Mouse (Mus musculus): Measurements from ENCODE around the gene Sema6b. TPM values are rescaled to one million over a fixed set of nuclear protein-coding genes. Genes with fewer than 3 reads are reported as not detected.
A peak's percentile ranks its signal among the peaks of the same experiment; 100 is the strongest.

Gene Sema6b
- polyA plus RNA-seq, 1 experiment = 1.4 TPM

GRCm38 (mm10) chr17:56169830-56170229 is 29.7 kb upstream of the Sema6b start:
- H3K27me3 ChIP-seq (ENCODE audit: control insufficient read depth, insufficient read depth, insufficient read length) = no peaks in the 10 kb centered on the region
- no peaks in the 10 kb centered on the region for H3K79me2 ChIP-seq (ENCODE audit: control insufficient read depth, insufficient read depth)
- H3K4me3 ChIP-seq = no peak overlapping the region
- H3K36me3 ChIP-seq (ENCODE audit: control insufficient read depth, insufficient read depth) = no peaks in the 10 kb centered on the region
- H3K4me2 ChIP-seq (ENCODE audit: low read depth) = no peak overlapping the region
- no peak overlapping the region for H3ac ChIP-seq (ENCODE audit: control insufficient read depth, insufficient read length)
- peak in 1 of 3 experiments; percentile 3 for TF ChIP-seq MYOG (IDR thresholded peaks at IDR 0.05; ENCODE audit: control insufficient read depth in 1 of 3, insufficient read depth in 1 of 3, insufficient read length in 2 of 3, low read depth in 2 of 3)
- no peak for TF ChIP-seq POLR2A (IDR thresholded peaks at IDR 0.05; ENCODE audit: insufficient read length, low read depth)
- no peak for TF ChIP-seq E2F4 (IDR thresholded peaks at IDR 0.05; ENCODE audit: insufficient read depth)
- TF ChIP-seq SRF (IDR thresholded peaks at IDR 0.05; ENCODE audit: control insufficient read depth, insufficient read length, low read depth) = no peak

GRCm38 (mm10) chr17:56165671-56166070 is 25.5 kb upstream of the Sema6b start:
- H3K36me3 ChIP-seq (ENCODE audit: control insufficient read depth, insufficient read depth) = no peaks in the 10 kb centered on the region
- no peaks in the 10 kb centered on the region for H3K79me2 ChIP-seq (ENCODE audit: control insufficient read depth, insufficient read depth)
- H3ac ChIP-seq (ENCODE audit: control insufficient read depth, insufficient read length) = no peak overlapping the region
- TF ChIP-seq E2F4 (IDR thresholded peaks at IDR 0.05; ENCODE audit: insufficient read depth) = no peak
- no peak for TF ChIP-seq TCF12 (IDR thresholded peaks at IDR 0.05; ENCODE audit: insufficient read depth, poor library complexity, severe bottlenecking)
- no peak for TF ChIP-seq MYOD1 (IDR thresholded peaks at IDR 0.05; ENCODE audit: control insufficient read depth in 1 of 3, insufficient read length in 2 of 3, low read depth in 2 of 3)
- TF ChIP-seq REST (IDR thresholded peaks at IDR 0.05; ENCODE audit: insufficient read depth, insufficient read length) = no peak
- TF ChIP-seq POLR2A (IDR thresholded peaks at IDR 0.05; ENCODE audit: insufficient read length, low read depth) = no peak
- no peak for TF ChIP-seq MYOG (IDR thresholded peaks at IDR 0.05; ENCODE audit: control insufficient read depth in 1 of 3, insufficient read depth in 1 of 3, insufficient read length in 2 of 3, low read depth in 2 of 3)
- TF ChIP-seq CEBPB (IDR thresholded peaks at IDR 0.05; ENCODE audit: insufficient read depth, poor library complexity, severe bottlenecking) = no peak
- TF ChIP-seq MAX (IDR thresholded peaks at IDR 0.05; ENCODE audit: low read depth) = no peak
- no peak for TF ChIP-seq USF1 (IDR thresholded peaks at IDR 0.05; ENCODE audit: low read depth)
- TF ChIP-seq SRF (IDR thresholded peaks at IDR 0.05; ENCODE audit: control insufficient read depth, insufficient read length, low read depth) = no peak
- no peak for TF ChIP-seq TCF3 (IDR thresholded peaks at IDR 0.05; ENCODE audit: insufficient read length, low read depth)
- TF ChIP-seq POLR2AphosphoS2 (IDR thresholded peaks at IDR 0.05; ENCODE audit: insufficient read length, low read depth) = no peak
- no peak overlapping the region for H3K4me2 ChIP-seq (ENCODE audit: low read depth)
- H3K27me3 ChIP-seq (ENCODE audit: control insufficient read depth, insufficient read depth, insufficient read length) = no peaks in the 10 kb centered on the region
- no peak overlapping the region for H3K4me3 ChIP-seq

- H3K79me2 ChIP-seq (ENCODE audit: control insufficient read depth, insufficient read depth) = no peaks in the 10 kb centered on the region
- no peaks in the 10 kb centered on the region for H3K27me3 ChIP-seq (ENCODE audit: control insufficient read depth, insufficient read depth, insufficient read length)
- no peak overlapping the region for H3ac ChIP-seq (ENCODE audit: control insufficient read depth, insufficient read length)
- H3K4me3 ChIP-seq = no peak overlapping the region
- H3K4me2 ChIP-seq (ENCODE audit: low read depth) = no peak overlapping the region
- no peaks in the 10 kb centered on the region for H3K36me3 ChIP-seq (ENCODE audit: control insufficient read depth, insufficient read depth)
- TF ChIP-seq TCF12 (IDR thresholded peaks at IDR 0.05; ENCODE audit: insufficient read depth, poor library complexity, severe bottlenecking) (no peak), POLR2AphosphoS2 (IDR thresholded peaks at IDR 0.05; ENCODE audit: insufficient read length, low read depth) (no peak), CEBPB (IDR thresholded peaks at IDR 0.05; ENCODE audit: insufficient read depth, poor library complexity, severe bottlenecking) (no peak), USF1 (IDR thresholded peaks at IDR 0.05; ENCODE audit: low read depth) (no peak), MYOG (IDR thresholded peaks at IDR 0.05; ENCODE audit: control insufficient read depth in 1 of 3, insufficient read depth in 1 of 3, insufficient read length in 2 of 3, low read depth in 2 of 3) (no peak), REST (IDR thresholded peaks at IDR 0.05; ENCODE audit: insufficient read depth, insufficient read length) (no peak), TCF3 (IDR thresholded peaks at IDR 0.05; ENCODE audit: insufficient read length, low read depth) (no peak), E2F4 (IDR thresholded peaks at IDR 0.05; ENCODE audit: insufficient read depth) (no peak), MAX (IDR thresholded peaks at IDR 0.05; ENCODE audit: low read depth) (no peak), POLR2A (IDR thresholded peaks at IDR 0.05; ENCODE audit: insufficient read length, low read depth) (no peak), SRF (IDR thresholded peaks at IDR 0.05; ENCODE audit: control insufficient read depth, insufficient read length, low read depth) (no peak), MYOD1 (IDR thresholded peaks at IDR 0.05; ENCODE audit: control insufficient read depth in 1 of 3, insufficient read length in 2 of 3, low read depth in 2 of 3) (no peak)
Observed at GRCm38 (mm10) chr17:56164510-56164909, 24.4 kb upstream of the Sema6b start.

- no peak overlapping the region for H3K4me3 ChIP-seq
Observed at GRCm38 (mm10) chr17:56163523-56164102, 23.5 kb upstream of the Sema6b start.

More at GRCm38 (mm10) chr17:56163523-56164102, 23.5 kb upstream of the Sema6b start:
- TF ChIP-seq TCF3 (IDR thresholded peaks at IDR 0.05; ENCODE audit: insufficient read length, low read depth) = no peak
- no peak for TF ChIP-seq TCF12 (IDR thresholded peaks at IDR 0.05; ENCODE audit: insufficient read depth, poor library complexity, severe bottlenecking)
- TF ChIP-seq MYOG (IDR thresholded peaks at IDR 0.05; ENCODE audit: control insufficient read depth in 1 of 3, insufficient read depth in 1 of 3, insufficient read length in 2 of 3, low read depth in 2 of 3) = no peak
- peak in 1 of 3 experiments; percentile 45 for TF ChIP-seq MYOD1 (IDR thresholded peaks at IDR 0.05; ENCODE audit: control insufficient read depth in 1 of 3, insufficient read length in 2 of 3, low read depth in 2 of 3)
- TF ChIP-seq CEBPB (IDR thresholded peaks at IDR 0.05; ENCODE audit: insufficient read depth, poor library complexity, severe bottlenecking) = no peak
- no peak for TF ChIP-seq POLR2AphosphoS2 (IDR thresholded peaks at IDR 0.05; ENCODE audit: insufficient read length, low read depth)
- no peak for TF ChIP-seq POLR2A (IDR thresholded peaks at IDR 0.05; ENCODE audit: insufficient read length, low read depth)
- Histone ChIP-seq H3ac (ENCODE audit: control insufficient read depth, insufficient read length) (no peak overlapping the region), H3K27me3 (ENCODE audit: control insufficient read depth, insufficient read depth, insufficient read length) (peaks cover 4% of the 10 kb centered on the region), H3K36me3 (ENCODE audit: control insufficient read depth, insufficient read depth) (no peaks in the 10 kb centered on the region), H3K4me2 (ENCODE audit: low read depth) (no peak overlapping the region), H3K79me2 (ENCODE audit: control insufficient read depth, insufficient read depth) (no peaks in the 10 kb centered on the region)

All from myocyte (in vitro differentiated cells).